Comparison of ENCODE assay signal across 24 mouse cellular contexts in genomic region chr12:78923539-78924189, GRCm38 (mm10). TPM values are rescaled to one million over a fixed set of nuclear protein-coding genes. Genes with fewer than 3 reads are reported as not detected.
DNase-seq lines count a peak whose midpoint lies in the region; ATAC-seq and TF ChIP-seq lines count a peak whose summit lies in the region.
"Had no signal": no experiment of that assay in that cellular context is flagged by ENCODE, and none has a peak within 500 bp of the region (broad histone marks: within the 10 kb centered on the region; RNA-seq: fewer than 3 reads in every experiment).

No protein-coding gene starts in this region.

- 0 out of 2 replicates have a peak, but pooled peaks cover 4% of the 10 kb centered on the region for H3K4me1 ChIP-seq in forebrain, embryonic 16.5 days (replicated peaks; ENCODE audit: control insufficient read depth, insufficient read depth, low read length)
- H3K4me1 ChIP-seq: midbrain, embryonic 13.5 days; neural tube, embryonic 12.5 days had no signal

- intact Hi-C loops in left cerebral cortex, adult 2 months (cut with DNase I) = loop anchor here (2.0 kb wide), 1 partner anchor 83 kb away; the partner anchor contains the start of gene Tmem229b
- intact Hi-C loops in left cerebral cortex, postnatal 36 days (cut with DNase I) = loop anchor here (5.0 kb wide), 1 partner anchor 59 kb away; no protein-coding TSS in a partner anchor

- no peaks in the 10 kb centered on the region for H3K9me3 ChIP-seq in forebrain, embryonic 16.5 days (ENCODE audit: control insufficient read depth, low read length)
- H3K9me3 ChIP-seq: embryonic facial prominence, embryonic 10.5 days; forebrain, embryonic 12.5 days; heart, embryonic 10.5 days; hindbrain, embryonic 12.5 days; lung, embryonic 15.5 days; midbrain, embryonic 13.5 days; neural tube, embryonic 12.5 days had no signal

- no peak for TF ChIP-seq CTCF in left cerebral cortex, adult 2 months (IDR thresholded peaks at IDR 0.05)

- no peak overlapping the region for H3K9ac ChIP-seq in forebrain, embryonic 16.5 days (replicated peaks; ENCODE audit: low read depth, low read length)
- H3K9ac ChIP-seq: forebrain, embryonic 12.5 days; hindbrain, embryonic 12.5 days; lung, embryonic 15.5 days; midbrain, embryonic 13.5 days; neural tube, embryonic 12.5 days had no signal

- DNase-seq in left cerebral cortex, adult 2 months (ENCODE audit: extremely low spot score in 1 of 2, low spot score in 2 of 2) = no peak
- no peak for DNase-seq in left cerebral cortex, postnatal 36 days (ENCODE audit: low spot score in 2 of 2)
- peak; percentile 48 to 54 for DNase-seq in spleen, postnatal 36 days (ENCODE audit: low spot score in 2 of 2)
- no peak for DNase-seq in spleen, adult 12 weeks (ENCODE audit: low spot score)
- no peak for DNase-seq in cerebellum, postnatal 25 days
- no peak for DNase-seq in urinary bladder, postnatal 10 days (ENCODE audit: low spot score)
- DNase-seq: adrenal gland, postnatal 14 days; cerebellum, adult 2 months; heart, postnatal 10 days; kidney, adult 2 months; kidney, postnatal 14 days; left cerebral cortex, postnatal 4 days had no signal

- H3K27me3 ChIP-seq in forebrain, embryonic 16.5 days (replicated peaks; ENCODE audit: control insufficient read depth, insufficient read depth, low read length) = no peaks in the 10 kb centered on the region
- H3K27me3 ChIP-seq: forebrain, embryonic 12.5 days; hindbrain, embryonic 12.5 days; lung, embryonic 15.5 days; midbrain, embryonic 13.5 days; neural tube, embryonic 12.5 days had no signal

- H3K4me3 ChIP-seq in left cerebral cortex, adult 2 months = no peak overlapping the region
- H3K4me3 ChIP-seq in forebrain, embryonic 16.5 days (replicated peaks; ENCODE audit: low read length) = no peak overlapping the region
- H3K4me3 ChIP-seq: embryonic facial prominence, embryonic 10.5 days; forebrain, embryonic 12.5 days; heart, embryonic 10.5 days; hindbrain, embryonic 12.5 days; lung, embryonic 15.5 days; midbrain, embryonic 13.5 days; neural tube, embryonic 12.5 days had no signal

- no peaks in the 10 kb centered on the region for H3K36me3 ChIP-seq in forebrain, embryonic 16.5 days (ENCODE audit: control insufficient read depth, insufficient read depth)
- H3K36me3 ChIP-seq: embryonic facial prominence, embryonic 10.5 days; forebrain, embryonic 12.5 days; heart, embryonic 10.5 days; hindbrain, embryonic 12.5 days; lung, embryonic 15.5 days; midbrain, embryonic 13.5 days; neural tube, embryonic 12.5 days had no signal

- 89% methylated on average over 7 of the region's 7 CpGs for WGBS in forebrain, embryonic 16.5 days

- H3K4me2 ChIP-seq in forebrain, embryonic 16.5 days (ENCODE audit: low read length) = no peak overlapping the region
- H3K4me2 ChIP-seq: forebrain, embryonic 12.5 days; hindbrain, embryonic 12.5 days; lung, embryonic 15.5 days; midbrain, embryonic 13.5 days; neural tube, embryonic 12.5 days had no signal

- peak; percentile 78 for ATAC-seq in granulocyte monocyte progenitor cell, adult 5-6 weeks (replicated peaks; ENCODE audit: poor library complexity, severe bottlenecking)
- no peak for ATAC-seq in forebrain, embryonic 16.5 days
- ATAC-seq: activated CD4-positive, CD25-positive, alpha-beta regulatory T cell, adult 4 months; inflammation-experienced regulatory T-cells, adult 6 months; midbrain, embryonic 13.5 days had no signal

- H3K27ac ChIP-seq in left cerebral cortex, adult 2 months = peak overlapping the region; percentile 50
- no peak overlapping the region for H3K27ac ChIP-seq in forebrain, embryonic 16.5 days (ENCODE audit: low read length)
- H3K27ac ChIP-seq: embryonic facial prominence, embryonic 10.5 days; forebrain, embryonic 12.5 days; heart, embryonic 10.5 days; hindbrain, embryonic 12.5 days; lung, embryonic 15.5 days; midbrain, embryonic 13.5 days; neural tube, embryonic 12.5 days; stomach, postnatal 0 days had no signal

RNA-seq across cellular contexts. Expression of gene Plek2, which starts 16.9 kb away (rescaled TPM):
- under 1 TPM in 1 of 2 experiments, not detected in 1; 0.36 TPM for total RNA-seq in left cerebral cortex, adult 2 months (2021)
- not detected for total RNA-seq in left cerebral cortex, postnatal 36 days (2021)
- total RNA-seq in granulocyte monocyte progenitor cell, adult 5-6 weeks (2014; fragmentation: Nextera tagmentation) = not detected in 2 replicates
- 0.10 TPM in 1 of 2 replicates, not detected in the other for total RNA-seq in granulocyte monocyte progenitor cell, adult 5-6 weeks (2017)
- 0.96 and 1.1 TPM in 2 replicates for polyA plus RNA-seq in forebrain, embryonic 16.5 days (2015; fragmentation: Nextera tagmentation; extraction: Ambion mirVana)

Comparison
In these comparisons a context has a peak if more than half of its experiments do, and no peak if none do; other contexts are left out.
1. DNase-seq: peak in spleen, postnatal 36 days (2 of 2); none in left cerebral cortex, adult 2 months (0 of 2), left cerebral cortex, postnatal 36 days (0 of 2), spleen, adult 12 weeks (single experiment), cerebellum, postnatal 25 days (0 of 2) and urinary bladder, postnatal 10 days (single experiment).